Mouse (Mus musculus) bone marrow, adult 2 months (tissue): ENCODE data around the gene Kctd18.
"Not testable (repeated sequence)": the region's sequence is repeated elsewhere in the genome, so short reads cannot be mapped to it uniquely, and the experiment has no call there.

Source experiments
- CTCF ChIP-seq: fragments of 200-500 bp; IDR thresholded peaks from 2 replicates; pipeline ENCODE4 v1.5.1; 2011; ENCODE audit warnings: low read length, control low read depth; ENCODE audit not compliant: control insufficient read depth, insufficient read depth
- POLR2A ChIP-seq: fragments of 200-500 bp; IDR thresholded peaks from 2 replicates; pipeline ENCODE4 v1.6.1; 2011; ENCODE audit warnings: low read depth, mild to moderate bottlenecking, control low read depth, low read length, borderline replicate concordance; ENCODE audit not compliant: control insufficient read depth

DNA sequence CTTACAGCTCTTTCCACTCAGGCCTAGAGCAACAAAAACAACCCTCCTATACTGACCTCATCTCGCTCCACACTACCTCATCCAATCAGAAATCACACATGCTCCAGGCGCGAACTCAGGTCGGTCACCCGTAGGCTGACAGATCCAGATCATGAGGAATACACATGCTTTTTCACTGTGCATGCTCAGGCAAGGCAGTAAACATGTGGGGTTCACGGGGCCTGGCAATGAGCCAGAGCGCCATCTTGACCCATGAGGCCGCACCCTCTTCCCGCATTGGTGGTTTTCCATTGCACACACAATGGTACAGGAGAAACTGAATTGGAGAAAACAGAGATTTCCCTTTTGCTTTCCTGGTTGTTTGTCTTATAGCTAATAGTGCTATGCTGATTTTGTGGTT, 18.6 kb upstream of the Kctd18 start:
- not testable (repeated sequence) for TF ChIP-seq CTCF, POLR2A
